Mouse (Mus musculus): ENCODE data around the gene Ccnt1. TPM values are rescaled to one million over a fixed set of nuclear protein-coding genes. Genes with fewer than 3 reads are reported as not detected.
"Not testable (repeated sequence)": the region's sequence is repeated elsewhere in the genome, so short reads cannot be mapped to it uniquely, and the experiment has no call there.

Ccnt1 gene
- total RNA-seq, 2 experiments from 2014 or later = 39.6 to 43.9 TPM

- no peak for DNase-seq (ENCODE audit: low spot score in 2 of 2)
Observed at GRCm38 (mm10) chr15:98546843-98547242, 23.9 kb downstream of the Ccnt1 start.

GRCm38 (mm10) chr15:98545151-98545550 is 25.6 kb downstream of the Ccnt1 start:
- no peak for DNase-seq (ENCODE audit: low spot score in 2 of 2)

GRCm38 (mm10) chr15:98543341-98543740 is 27.4 kb downstream of the Ccnt1 start:
- no peak for DNase-seq (ENCODE audit: low spot score in 2 of 2)

- no peak for DNase-seq (ENCODE audit: low spot score in 2 of 2)
Observed at GRCm38 (mm10) chr15:98541064-98541463, 29.7 kb downstream of the Ccnt1 start.

GRCm38 (mm10) chr15:98537923-98538322 is 32.8 kb downstream of the Ccnt1 start:
- DNase-seq (ENCODE audit: low spot score in 2 of 2) = no peak

- no peak for DNase-seq (ENCODE audit: low spot score in 2 of 2)
Observed at GRCm38 (mm10) chr15:98536828-98537510, 33.8 kb downstream of the Ccnt1 start.

GRCm38 (mm10) chr15:98535921-98536320 is 34.8 kb downstream of the Ccnt1 start:
- DNase-seq (ENCODE audit: low spot score in 2 of 2) = no peak

GRCm38 (mm10) chr15:98533881-98534627 is 36.7 kb downstream of the Ccnt1 start, which contains the start of gene Kansl2:
Gene Kansl2, minus strand, starts transcription at chr15:98534264.
- DNase-seq (ENCODE audit: low spot score in 2 of 2) = peak; percentile 98 to 99

GRCm38 (mm10) chr15:98533035-98533531 is 37.6 kb downstream of the Ccnt1 start:
- no peak for DNase-seq (ENCODE audit: low spot score in 2 of 2)

GRCm38 (mm10) chr15:98532281-98532680 is 38.4 kb downstream of the Ccnt1 start:
- DNase-seq (ENCODE audit: low spot score in 2 of 2) = peak in 1 of 2 experiments; percentile 24

GRCm38 (mm10) chr15:98528066-98528563 is 42.6 kb downstream of the Ccnt1 start:
- DNase-seq (ENCODE audit: low spot score in 2 of 2) = no peak

GRCm38 (mm10) chr15:98527056-98527771 is 43.5 kb downstream of the Ccnt1 start:
- DNase-seq (ENCODE audit: low spot score in 2 of 2) = no peak

- no peak for DNase-seq (ENCODE audit: low spot score in 2 of 2)
Observed at GRCm38 (mm10) chr15:98526057-98526456, 44.7 kb downstream of the Ccnt1 start.

GRCm38 (mm10) chr15:98521245-98521644 is 49.5 kb downstream of the Ccnt1 start:
- DNase-seq (ENCODE audit: low spot score in 2 of 2) = no peak

GRCm38 (mm10) chr15:98517380-98518355 is 53.1 kb downstream of the Ccnt1 start:
- peak in 1 of 2 experiments; percentile 69 for DNase-seq (ENCODE audit: low spot score in 2 of 2)

- not testable (repeated sequence) for DNase-seq (ENCODE audit: low spot score in 2 of 2)
Observed at GRCm38 (mm10) chr15:98514845-98515244, 55.9 kb downstream of the Ccnt1 start.

GRCm38 (mm10) chr15:98514146-98514545 is 56.6 kb downstream of the Ccnt1 start:
- no peak for DNase-seq (ENCODE audit: low spot score in 2 of 2)

- not testable (repeated sequence) for DNase-seq (ENCODE audit: low spot score in 2 of 2)
Observed at GRCm38 (mm10) chr15:98513676-98514075, 57.0 kb downstream of the Ccnt1 start.

GRCm38 (mm10) chr15:98512799-98513321 is 57.9 kb downstream of the Ccnt1 start:
- DNase-seq (ENCODE audit: low spot score in 2 of 2) = no peak

GRCm38 (mm10) chr15:98512232-98512631 is 58.5 kb downstream of the Ccnt1 start:
- no peak for DNase-seq (ENCODE audit: low spot score in 2 of 2)
